Mouse (Mus musculus) telencephalon, adult 2 months (tissue): ENCODE measurements around the gene Polrmt.

Source experiments
- DNase-seq: peaks from one replicate; pipeline ENCODE4 v3.0.0-alpha.2; 2011; ENCODE audit warnings: low read depth, low spot score

The Polrmt gene

DNA sequence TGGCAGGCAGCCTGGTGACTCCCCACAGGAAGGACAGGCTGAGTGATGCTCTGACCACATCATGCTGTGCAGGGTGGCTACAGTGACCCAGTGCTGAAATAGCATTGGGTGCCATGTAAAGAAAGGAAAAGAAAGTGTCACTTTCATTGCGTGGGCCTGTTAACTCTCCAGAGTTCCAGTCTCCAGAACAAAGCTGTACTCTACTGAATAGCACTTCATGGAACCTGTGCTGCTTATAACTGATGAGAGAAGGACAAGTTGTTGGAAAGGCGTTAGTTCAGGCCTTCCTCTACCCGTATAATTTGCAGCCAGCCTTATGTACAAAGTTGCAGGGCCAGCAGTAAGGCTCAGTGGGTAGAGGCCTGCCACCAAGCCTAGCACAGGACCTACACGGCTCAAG, 57.7 kb downstream of the Polrmt start, which contains the start of gene Gzmm:
TSS of gene Gzmm (plus strand) at position 301 of the 400 bp plus-strand sequence.
- DNase-seq = no peak

DNA sequence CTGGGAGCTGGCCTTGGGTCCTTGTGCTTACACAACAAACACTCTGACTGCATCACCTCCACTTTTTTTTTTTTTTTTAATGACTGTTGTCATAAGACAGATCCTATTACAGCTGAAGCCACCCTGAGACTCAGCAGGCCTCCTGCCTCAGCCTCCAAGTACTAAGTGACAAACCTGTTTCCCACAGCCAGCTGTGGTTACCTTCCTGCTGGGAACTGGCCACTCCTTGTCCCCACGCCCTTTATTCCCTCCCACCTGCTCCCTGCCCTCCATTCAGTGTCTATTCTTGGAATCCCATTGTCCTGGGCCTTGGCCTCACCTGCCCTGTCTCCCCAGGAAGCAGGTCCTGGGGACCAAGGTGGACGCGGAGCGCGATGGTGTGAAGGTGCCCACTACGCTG, 58.9 kb downstream of the Polrmt start:
- DNase-seq = no peak

DNA sequence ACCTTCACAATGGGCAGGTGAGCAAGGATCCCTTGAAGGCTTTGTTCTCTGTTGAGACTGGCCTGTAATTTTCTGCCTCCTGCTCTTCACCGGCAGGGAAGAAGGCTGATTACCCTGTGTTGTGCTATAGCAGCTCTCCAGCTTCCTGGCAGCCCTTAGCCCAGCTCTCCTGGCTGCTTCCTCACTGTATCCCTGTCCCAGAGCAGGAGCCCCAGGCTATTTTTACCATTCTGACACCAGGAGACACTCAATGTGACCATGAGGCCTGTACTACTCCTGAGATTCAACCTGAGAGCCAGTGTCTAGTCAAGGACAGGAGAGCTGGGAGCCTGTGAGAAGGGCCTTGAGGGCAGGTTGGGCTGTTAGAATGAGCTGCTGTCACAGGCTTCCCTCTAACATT, 59.7 kb downstream of the Polrmt start:
- no peak for DNase-seq

DNA sequence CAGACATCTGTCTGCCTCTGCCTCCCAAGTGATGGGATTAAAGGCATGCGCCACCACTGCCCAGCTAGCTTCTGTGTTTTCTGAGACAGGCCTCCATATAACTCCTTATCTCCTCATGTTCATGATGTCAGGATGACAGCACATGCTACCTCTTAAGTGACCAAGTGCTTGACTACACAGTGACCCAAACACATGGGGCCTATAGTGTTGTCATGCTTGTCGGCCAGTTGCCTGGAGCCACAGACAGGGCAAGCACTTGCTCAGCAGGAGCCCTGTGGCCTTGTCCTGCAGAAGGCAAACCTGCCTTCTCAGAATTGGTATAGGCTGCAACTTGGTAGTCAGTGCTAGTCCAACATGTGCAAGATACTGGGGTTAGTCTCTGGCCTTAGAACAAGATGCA, 60.2 kb downstream of the Polrmt start:
- no peak for DNase-seq
